Mouse (Mus musculus) liver, embryonic 11.5 days (tissue): ENCODE results near the gene Onecut3. TPM values are rescaled to one million over a fixed set of nuclear protein-coding genes. Genes with fewer than 3 reads are reported as not detected.

Experiments
- ATAC-seq: fragments of 200-750 bp; cut with Nextera tagmentation; replicated peaks from 2 replicates; pipeline ENCODE4 v1.8.0; 2017; ENCODE audit warnings: moderate number of reproducible peaks, mild to moderate bottlenecking, moderate TSS enrichment, moderate library complexity; ENCODE audit not compliant: low FRiP score
- DNase-seq: peaks from one replicate; pipeline ENCODE4 v3.0.0-alpha.2; 2017; ENCODE audit warnings: low spot score
- H3K27ac ChIP-seq: fragments of 300-500 bp; sonication (generic); 2 replicates; pipeline ENCODE4 v1.5.1; 2014; ENCODE audit warnings: mild to moderate bottlenecking, low read depth, low read length, control low read depth
- H3K27me3 ChIP-seq: fragments of 300-500 bp; sonication (generic); replicated peaks from 2 replicates; pipeline ENCODE4 v1.6.1; 2014; ENCODE audit warnings: low read length, mixed read lengths; ENCODE audit not compliant: control insufficient read depth, insufficient read depth
- H3K36me3 ChIP-seq: fragments of 300-500 bp; sonication (generic); 2 replicates; pipeline ENCODE4 v1.6.1; 2014; ENCODE audit warnings: mild to moderate bottlenecking, low read length, moderate library complexity, mixed read lengths; ENCODE audit not compliant: control insufficient read depth, insufficient read depth
- H3K4me1 ChIP-seq: fragments of 300-500 bp; sonication (generic); replicated peaks from 2 replicates; pipeline ENCODE4 v1.6.1; 2014; ENCODE audit warnings: low read length, mixed read lengths; ENCODE audit not compliant: control insufficient read depth, insufficient read depth
- H3K4me2 ChIP-seq: fragments of 300-500 bp; sonication (generic); 2 replicates; pipeline ENCODE4 v1.6.1; 2014; ENCODE audit warnings: mild to moderate bottlenecking, control low read depth, moderate library complexity
- H3K4me3 ChIP-seq: fragments of 300-500 bp; sonication (generic); 2 replicates; pipeline ENCODE4 v1.5.1; 2014; ENCODE audit warnings: low read depth, low read length, control low read depth
- H3K9ac ChIP-seq: fragments of 300-500 bp; sonication (generic); 2 replicates; pipeline ENCODE4 v1.6.1; 2014; ENCODE audit warnings: low read depth, low read length, control low read depth
- H3K9me3 ChIP-seq: fragments of 300-500 bp; sonication (generic); 2 replicates; pipeline ENCODE4 v1.6.1; 2016; ENCODE audit warnings: low read length, inconsistent platforms, mixed read lengths; ENCODE audit not compliant: control insufficient read depth
- WGBS: fragments of 180-500 bp; shearing (Covaris S2); extraction: QIAGEN DNeasy Blood & Tissue Kit; methylation state at CpG from one replicate; pipeline ENCODE4 v1.1.7; 2014; 5-methylcytosine and 5-hydroxymethylcytosine counted together
- polyA plus RNA-seq: library from polyadenylated mRNA; unstranded; fragments of >200 nt; fragmentation: Nextera tagmentation; extraction: Ambion mirVana; gene quantifications from 2 replicates; pipeline ENCODE4 v1.2.1, GENCODE M21; 2014

Gene Onecut3
- polyA plus RNA-seq, 1 experiment from 2014 or later = 1.3 TPM

DNA sequence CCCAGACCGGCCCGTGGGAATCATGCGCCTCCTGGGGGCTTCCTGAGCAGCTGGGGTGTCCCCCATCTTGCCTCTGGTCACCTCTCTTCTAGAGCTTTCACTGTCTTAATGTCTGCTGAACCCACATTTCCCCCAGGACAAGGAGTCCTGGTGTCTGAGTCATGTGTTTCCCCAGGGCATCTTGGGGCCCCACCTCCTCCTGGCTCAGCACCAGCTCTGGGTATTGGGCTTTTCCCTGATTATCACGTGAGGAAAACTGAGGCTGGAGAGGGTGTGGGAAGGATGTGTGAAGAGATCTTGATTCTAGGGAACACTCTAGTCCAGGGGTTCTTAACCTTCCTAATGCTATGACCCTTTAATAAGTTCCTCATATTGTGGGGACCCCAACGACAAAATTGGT lies 43.5 kb downstream of the Onecut3 start:
- Histone ChIP-seq H3K4me3 (no peak overlapping the region), H3K4me1 (peaks cover 35% of the 10 kb centered on the region), H3K9ac (no peak overlapping the region), H3K27ac (no peak overlapping the region), H3K27me3 (no peaks in the 10 kb centered on the region; the same call in 1 of the 2 replicates), H3K4me2 (no peak overlapping the region), H3K9me3 (no peaks in the 10 kb centered on the region), H3K36me3 (peaks cover 16% of the 10 kb centered on the region)
- DNase-seq (no peak), ATAC-seq (no peak)
- 57% methylated on average over 5 of the region's 5 CpGs for WGBS

DNA sequence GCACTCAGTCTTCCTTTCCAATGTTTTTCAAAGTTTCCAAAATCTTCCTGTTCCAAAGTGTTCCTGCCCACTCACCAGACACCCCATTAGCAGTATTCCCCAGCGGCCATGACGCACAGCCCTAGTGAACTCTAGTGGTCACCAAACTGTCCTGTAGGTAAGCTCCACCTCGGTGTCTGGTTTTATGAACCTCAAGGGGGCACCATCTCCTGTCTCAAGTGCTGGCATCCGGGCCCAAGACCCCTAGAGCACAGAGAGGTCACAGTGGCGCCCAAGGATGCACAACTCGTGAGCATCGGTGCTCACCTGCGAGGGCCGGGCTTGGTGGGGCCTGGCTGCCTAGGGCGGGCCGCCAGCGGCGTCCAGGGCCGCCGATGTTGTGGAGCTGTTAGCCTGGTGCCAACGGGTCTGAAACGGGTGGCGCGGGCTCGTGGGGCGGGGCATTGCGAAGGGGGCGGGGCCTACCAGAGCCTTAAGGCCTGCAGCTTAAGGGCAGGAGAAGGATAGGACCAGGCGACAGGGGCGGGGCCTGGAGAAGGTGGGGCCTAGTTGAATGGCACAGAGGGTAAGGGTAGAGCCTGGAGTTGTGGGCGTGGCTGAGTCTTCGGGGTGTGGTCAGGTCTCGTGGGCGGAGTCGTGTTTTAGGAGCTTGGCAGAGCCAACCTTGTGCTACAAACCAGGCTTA lies 44.2 kb downstream of the Onecut3 start, which contains the start of gene Atp8b3:
Gene Atp8b3, minus strand, starts transcription at position 415 of the 685 bp plus-strand sequence.
- Histone ChIP-seq H3K4me3 (peak within 1 kb of the TSS; percentile 30), H3K27ac (no peak within 1 kb of the TSS), H3K4me2 (peak within 1 kb of the TSS; percentile 55), H3K4me1 (peaks cover 28% of the 10 kb centered on the region), H3K9ac (peak within 1 kb of the TSS; percentile 23; the same call in 1 of the 2 replicates), H3K9me3 (no peaks in the 10 kb centered on the region), H3K36me3 (peaks cover 21% of the 10 kb centered on the region), H3K27me3 (no peaks in the 10 kb centered on the region; the same call in 1 of the 2 replicates)
- ATAC-seq (peak; percentile 92), DNase-seq (peak; percentile 90)
- WGBS = 3% methylated on average over 30 of the region's 30 CpGs

DNA sequence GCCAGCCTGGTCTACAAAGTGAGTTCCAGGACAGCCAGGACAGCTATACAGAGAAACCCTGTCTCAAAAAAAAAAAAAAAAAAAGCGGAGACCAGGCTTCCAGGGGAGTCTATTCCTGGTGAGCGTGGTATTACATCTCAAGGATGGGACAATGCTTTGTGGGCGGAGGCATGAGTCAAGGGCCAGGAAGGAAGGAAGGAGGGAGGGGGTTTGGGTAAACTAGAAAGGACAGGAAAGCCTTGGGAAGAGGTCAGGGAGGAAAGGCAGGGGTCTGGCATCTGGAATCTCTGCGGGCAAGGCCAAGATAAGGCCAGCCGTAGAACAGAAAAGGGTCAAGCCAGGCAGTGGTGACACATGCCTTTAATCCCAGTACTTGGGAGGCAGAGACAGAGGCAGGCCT lies 44.9 kb downstream of the Onecut3 start:
- ATAC-seq (peak; percentile 5; the same call in 1 of the 2 replicates), DNase-seq (no peak)
- Histone ChIP-seq H3K4me2 (peak overlapping the region; percentile 55), H3K27ac (no peak overlapping the region), H3K9me3 (no peaks in the 10 kb centered on the region), H3K4me3 (no peak overlapping the region), H3K36me3 (peaks cover 27% of the 10 kb centered on the region), H3K4me1 (peaks cover 22% of the 10 kb centered on the region), H3K9ac (no peak overlapping the region), H3K27me3 (no peaks in the 10 kb centered on the region; the same call in 1 of the 2 replicates)
- WGBS = 23% methylated on average over 5 of the region's 5 CpGs

DNA sequence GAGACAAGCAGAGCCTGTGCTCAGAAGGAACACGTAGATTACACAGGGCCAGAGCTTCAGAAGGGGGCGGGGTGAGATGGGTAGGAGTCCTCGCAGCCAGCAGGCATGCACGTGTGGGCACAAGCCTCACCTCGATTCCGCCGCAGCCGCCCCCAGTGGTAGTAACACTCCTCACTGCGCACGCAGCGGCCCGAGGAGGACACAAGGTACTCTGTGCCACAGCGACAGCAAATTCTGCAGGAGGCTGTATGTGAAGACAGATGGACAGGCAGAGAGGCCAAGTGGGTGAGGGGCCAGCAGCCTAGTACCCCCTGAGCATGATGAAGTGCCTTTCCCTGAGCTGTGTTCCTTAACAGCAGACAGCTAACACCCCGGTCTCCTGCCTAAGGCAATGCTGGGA lies 49.2 kb downstream of the Onecut3 start:
- WGBS = 90% methylated on average over 14 of the region's 14 CpGs
- H3K9ac ChIP-seq = no peak overlapping the region
- peaks cover 55% of the 10 kb centered on the region for H3K36me3 ChIP-seq
- no peaks in the 10 kb centered on the region for H3K27me3 ChIP-seq
- no peak overlapping the region for H3K4me2 ChIP-seq
- H3K27ac ChIP-seq = no peak overlapping the region
- DNase-seq = no peak
- H3K4me3 ChIP-seq = no peak overlapping the region
- no peaks in the 10 kb centered on the region for H3K9me3 ChIP-seq
- peaks cover 17% of the 10 kb centered on the region for H3K4me1 ChIP-seq
- no peak for ATAC-seq

DNA sequence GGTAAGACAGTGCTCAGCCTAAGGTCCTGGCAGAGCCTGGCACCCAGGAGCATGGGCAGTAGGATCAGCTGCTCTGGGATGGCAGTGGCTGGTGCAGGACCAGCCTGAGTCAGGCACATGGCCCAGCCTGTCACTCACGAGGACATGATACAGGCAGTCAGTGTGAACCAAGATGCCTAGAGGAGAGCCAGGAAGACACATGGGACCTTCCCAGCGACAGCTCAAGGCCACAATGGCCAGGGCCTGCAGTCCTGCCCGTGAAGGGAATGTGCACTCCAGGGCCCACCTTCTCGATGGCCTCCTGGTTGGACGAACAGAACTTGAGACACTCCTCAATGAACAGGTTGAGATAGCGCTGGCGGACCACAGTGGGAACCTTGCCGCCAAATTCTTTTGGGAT lies 51.0 kb downstream of the Onecut3 start:
- Histone ChIP-seq H3K4me1 (peaks cover 17% of the 10 kb centered on the region), H3K27ac (no peak overlapping the region), H3K4me2 (no peak overlapping the region), H3K27me3 (no peaks in the 10 kb centered on the region), H3K9me3 (no peaks in the 10 kb centered on the region), H3K9ac (no peak overlapping the region), H3K4me3 (no peak overlapping the region), H3K36me3 (peaks cover 64% of the 10 kb centered on the region)
- WGBS = 92% methylated on average over 8 of the region's 8 CpGs
- DNase-seq (no peak), ATAC-seq (no peak)

DNA sequence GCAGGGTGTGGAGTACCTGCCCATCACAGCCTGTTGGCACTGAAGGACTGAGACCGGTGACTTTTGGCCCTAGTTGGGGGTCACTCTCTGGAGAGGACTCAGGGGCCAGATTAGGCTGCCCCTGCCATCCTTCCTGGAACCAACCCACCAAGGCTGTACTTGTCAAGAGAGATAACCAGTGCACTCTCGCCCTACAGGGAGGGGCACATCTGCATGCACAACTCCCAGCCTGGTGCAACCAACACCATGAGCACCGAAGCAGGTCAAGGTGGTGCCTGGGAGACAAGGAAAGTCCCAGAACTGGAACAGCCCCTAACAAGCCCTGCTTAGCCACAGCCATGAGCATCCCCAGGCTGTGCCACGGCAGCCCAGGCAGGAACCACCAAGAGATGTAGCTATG lies 52.3 kb downstream of the Onecut3 start:
- ATAC-seq (peak; percentile 56), DNase-seq (no peak)
- no peaks in the 10 kb centered on the region for H3K27me3 ChIP-seq
- peak overlapping the region; percentile 13; the same call in 1 of the 2 replicates for H3K27ac ChIP-seq
- H3K4me2 ChIP-seq = peak overlapping the region; percentile 16; the same call in 1 of the 2 replicates
- 72% methylated on average over 4 of the region's 4 CpGs for WGBS
- H3K4me3 ChIP-seq = no peak overlapping the region
- no peak overlapping the region; the same call in 1 of the 2 replicates for H3K9ac ChIP-seq
- peaks cover 62% of the 10 kb centered on the region for H3K36me3 ChIP-seq
- H3K9me3 ChIP-seq = no peaks in the 10 kb centered on the region
- H3K4me1 ChIP-seq = peaks cover 17% of the 10 kb centered on the region

DNA sequence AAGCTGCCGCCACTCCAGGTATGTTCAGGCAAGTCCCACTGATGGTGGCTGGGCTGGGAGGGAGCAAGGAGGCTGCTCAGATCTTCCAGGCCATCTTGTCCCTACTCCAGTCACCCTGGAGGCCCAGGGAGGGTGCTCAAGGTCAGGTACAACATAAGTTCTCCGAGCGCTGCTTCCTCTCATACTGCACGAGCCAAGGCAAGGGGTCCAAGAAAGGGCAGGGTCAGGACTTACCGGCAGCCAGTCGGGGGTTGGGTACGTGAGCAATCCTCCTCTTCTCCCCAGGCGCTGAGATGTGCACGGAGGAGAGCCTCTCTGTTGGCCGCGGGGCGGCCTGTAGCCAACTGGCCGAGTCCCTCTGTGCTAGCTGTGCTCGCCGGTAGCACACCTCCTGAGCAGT lies 52.9 kb downstream of the Onecut3 start:
- H3K27ac ChIP-seq = peak overlapping the region; percentile 13
- no peaks in the 10 kb centered on the region for H3K27me3 ChIP-seq
- H3K4me3 ChIP-seq = no peak overlapping the region
- no peaks in the 10 kb centered on the region for H3K9me3 ChIP-seq
- no peak for ATAC-seq
- 92% methylated on average over 15 of the region's 15 CpGs for WGBS
- H3K4me1 ChIP-seq = peaks cover 22% of the 10 kb centered on the region
- H3K4me2 ChIP-seq = no peak overlapping the region; the same call in 1 of the 2 replicates
- DNase-seq = no peak
- peaks cover 56% of the 10 kb centered on the region for H3K36me3 ChIP-seq
- no peak overlapping the region for H3K9ac ChIP-seq

DNA sequence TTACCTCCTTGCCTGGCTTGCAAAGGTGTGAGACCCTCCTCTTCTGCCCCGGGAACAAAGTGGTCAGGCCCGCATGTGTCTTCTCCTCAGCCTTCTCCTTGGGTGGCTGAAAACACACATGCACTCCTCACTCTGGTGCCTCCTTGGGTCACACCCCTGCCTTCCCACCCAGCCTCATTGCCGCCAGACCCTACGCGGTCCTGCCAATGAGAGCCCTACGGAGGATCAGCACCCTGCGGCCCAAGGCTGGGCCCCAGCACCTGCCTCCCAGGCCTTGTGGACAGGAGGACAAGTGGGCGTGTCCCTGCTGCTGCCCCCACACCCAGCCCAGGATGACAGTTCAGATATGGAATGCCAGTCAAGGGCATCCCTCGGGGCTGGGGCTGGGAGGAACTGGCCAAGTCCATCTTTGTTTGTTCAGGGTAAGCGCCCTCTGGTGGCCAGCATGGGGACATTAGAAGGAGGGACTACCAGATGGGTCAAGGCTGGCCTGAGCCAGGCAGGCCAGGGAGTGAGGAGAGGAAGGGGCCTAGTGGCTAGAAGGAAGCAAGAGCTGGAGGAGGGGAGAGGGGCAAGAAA lies 53.9 kb downstream of the Onecut3 start:
- Histone ChIP-seq H3K9ac (no peak overlapping the region; the same call in 1 of the 2 replicates), H3K4me2 (no peak overlapping the region), H3K4me1 (peaks cover 32% of the 10 kb centered on the region), H3K4me3 (no peak overlapping the region), H3K27me3 (no peaks in the 10 kb centered on the region), H3K27ac (no peak overlapping the region), H3K9me3 (no peaks in the 10 kb centered on the region), H3K36me3 (peaks cover 47% of the 10 kb centered on the region)
- ATAC-seq (no peak; the same call in 1 of the 2 replicates), DNase-seq (no peak)
- 73% methylated on average over 10 of the region's 10 CpGs for WGBS
